Mouse (Mus musculus) ES-Bruce4 (cell line): ENCODE measurements around the gene Crym. TPM values are rescaled to one million over a fixed set of nuclear protein-coding genes. Genes with fewer than 3 reads are reported as not detected.

Experiments used
- H3K27ac ChIP-seq: 2 replicates; pipeline ENCODE4 v1.5.1; 2012; ENCODE audit warnings: low read length, inconsistent platforms; ENCODE audit not compliant: insufficient read depth
- H3K27me3 ChIP-seq: 2 replicates; pipeline ENCODE4 v1.6.1; 2012; ENCODE audit warnings: mild to moderate bottlenecking, low read length, inconsistent platforms; ENCODE audit not compliant: control insufficient read depth, poor library complexity, insufficient read depth, severe bottlenecking
- H3K36me3 ChIP-seq: 2 replicates; pipeline ENCODE4 v1.6.1; 2012; ENCODE audit warnings: inconsistent platforms, mild to moderate bottlenecking, low read length, moderate library complexity; ENCODE audit not compliant: control insufficient read depth, poor library complexity, insufficient read depth, severe bottlenecking
- H3K4me1 ChIP-seq: one replicate; pipeline ENCODE4 v1.8.1; 2011; ENCODE audit warnings: low read length; ENCODE audit not compliant: control insufficient read depth, insufficient read depth
- H3K4me3 ChIP-seq: 2 replicates; pipeline ENCODE4 v1.5.1; 2011; ENCODE audit warnings: low read depth, mild to moderate bottlenecking, low read length
- H3K9ac ChIP-seq: 2 replicates; pipeline ENCODE4 v1.6.1; 2012; ENCODE audit warnings: low read depth, mild to moderate bottlenecking, inconsistent platforms; ENCODE audit not compliant: poor library complexity, severe bottlenecking
- H3K9me3 ChIP-seq: replicated peaks from 2 replicates; pipeline ENCODE4 v1.6.1; 2012; ENCODE audit warnings: mild to moderate bottlenecking, low read length, inconsistent platforms; ENCODE audit not compliant: control insufficient read depth, poor library complexity, insufficient read depth, severe bottlenecking
- CTCF ChIP-seq: IDR thresholded peaks from one replicate; pipeline ENCODE4 v1.8.1; 2011; ENCODE audit warnings: low read depth, low read length
- EP300 ChIP-seq: IDR thresholded peaks from 2 replicates; pipeline ENCODE4 v1.6.1; 2011; ENCODE audit warnings: low read depth, low read length; ENCODE audit not compliant: insufficient read depth
- POLR2A ChIP-seq: IDR thresholded peaks from one replicate; pipeline ENCODE4 v1.8.1; 2011; ENCODE audit warnings: low read length; ENCODE audit not compliant: insufficient read depth
- polyA plus RNA-seq: library from polyadenylated mRNA; stranded (reverse); fragments of >200 nt; gene quantifications from 2 replicates; pipeline ENCODE4 v1.2.4, GENCODE M21; 2011; ENCODE audit warnings: low read depth; ENCODE audit not compliant: missing spikeins, insufficient read depth, insufficient read length

The Crym gene
- polyA plus RNA-seq, 1 experiment, result 6.1 TPM

GRCm38 (mm10) chr7:120156841-120157409 lies 45.0 kb downstream of the Crym start:
- no peak for TF ChIP-seq EP300
- TF ChIP-seq CTCF, result no peak
- no peak for TF ChIP-seq POLR2A
- Histone ChIP-seq H3K36me3 (no peaks in the 10 kb centered on the region), H3K4me1 (peaks cover 2% of the 10 kb centered on the region), H3K9ac (no peak overlapping the region), H3K9me3 (peaks cover 3% of the 10 kb centered on the region), H3K4me3 (no peak overlapping the region), H3K27me3 (no peaks in the 10 kb centered on the region), H3K27ac (peak overlapping the region; percentile 41; the same call in 1 of the 2 replicates)

- no peak overlapping the region for H3K4me3 ChIP-seq
- peaks cover 3% of the 10 kb centered on the region; the same call in 1 of the 2 replicates for H3K9me3 ChIP-seq
- no peaks in the 10 kb centered on the region for H3K4me1 ChIP-seq
- H3K36me3 ChIP-seq, result no peaks in the 10 kb centered on the region
- H3K27ac ChIP-seq, result no peak overlapping the region
- H3K9ac ChIP-seq, result no peak overlapping the region
- H3K27me3 ChIP-seq, result no peaks in the 10 kb centered on the region
- no peak for TF ChIP-seq CTCF
- no peak for TF ChIP-seq EP300
- no peak for TF ChIP-seq POLR2A
Measured at GRCm38 (mm10) chr7:120150898-120151297, 51.0 kb downstream of the Crym start.

GRCm38 (mm10) chr7:120150257-120150656 lies 51.7 kb downstream of the Crym start:
- Histone ChIP-seq H3K27me3 (no peaks in the 10 kb centered on the region), H3K27ac (no peak overlapping the region)

GRCm38 (mm10) chr7:120145191-120145590 lies 56.7 kb downstream of the Crym start, which contains the start of gene Zp2:
TSS of gene Zp2 (minus strand) at chr7:120145291.
- Histone ChIP-seq H3K4me1 (no peaks in the 10 kb centered on the region), H3K4me3 (no peak within 1 kb of the TSS), H3K9ac (no peak within 1 kb of the TSS), H3K27me3 (no peaks in the 10 kb centered on the region), H3K27ac (no peak within 1 kb of the TSS), H3K9me3 (no peaks in the 10 kb centered on the region), H3K36me3 (no peaks in the 10 kb centered on the region)
- TF ChIP-seq CTCF, result no peak
- TF ChIP-seq POLR2A, result no peak
- TF ChIP-seq EP300, result no peak

More at GRCm38 (mm10) chr7:120150257-120150656, 51.7 kb downstream of the Crym start:
- no peaks in the 10 kb centered on the region for H3K36me3 ChIP-seq
- no peak overlapping the region for H3K9ac ChIP-seq
- TF ChIP-seq EP300 (no peak), POLR2A (no peak), CTCF (no peak)
- H3K4me3 ChIP-seq, result no peak overlapping the region
- H3K4me1 ChIP-seq, result no peaks in the 10 kb centered on the region
- no peaks in the 10 kb centered on the region; the same call in 1 of the 2 replicates for H3K9me3 ChIP-seq

GRCm38 (mm10) chr7:120142743-120143142 lies 59.2 kb downstream of the Crym start:
- Histone ChIP-seq H3K27ac (no peak overlapping the region), H3K36me3 (no peaks in the 10 kb centered on the region), H3K4me3 (no peak overlapping the region), H3K27me3 (no peaks in the 10 kb centered on the region), H3K4me1 (no peaks in the 10 kb centered on the region), H3K9ac (no peak overlapping the region), H3K9me3 (no peaks in the 10 kb centered on the region)
- TF ChIP-seq EP300, result no peak
- TF ChIP-seq POLR2A, result no peak
- TF ChIP-seq CTCF, result no peak

Other genes with a start within 250 kb of the Crym start
- not detected in 2 replicates for gene Dnah3, start 106.8 kb downstream of the Crym start, polyA plus RNA-seq
- gene Tmem159, start 99.8 kb downstream of the Crym start, polyA plus RNA-seq, result 13.7 and 14.5 TPM in 2 replicates
- not detected in 2 replicates for gene Zp2, start 56.8 kb downstream of the Crym start, polyA plus RNA-seq
- gene Anks4b, start 28.3 kb downstream of the Crym start, polyA plus RNA-seq, result not detected in 2 replicates
- not detected in 2 replicates for gene Abca14, start 1.9 kb upstream of the Crym start, polyA plus RNA-seq
- not detected in 2 replicates for gene Abca15, start 126.6 kb upstream of the Crym start, polyA plus RNA-seq
- gene Abca16, start 207.5 kb upstream of the Crym start, polyA plus RNA-seq, result not detected in 2 replicates